Mouse (Mus musculus) left cerebral cortex, adult 8-10 months (tissue): ENCODE results near the gene Tbl3. TPM values are rescaled to one million over a fixed set of nuclear protein-coding genes. Genes with fewer than 3 reads are reported as not detected.

Source experiments
- DNase-seq, 2 experiments: peaks; one replicate each; pipeline ENCODE4 v3.0.0; 2022; ENCODE audit warnings: low spot score in 2 of 2
- total RNA-seq, 4 experiments: library from RNA; stranded (reverse); gene quantifications; 2 replicates each; pipeline ENCODE4 v1.2.4; 2022

Gene Tbl3
- 10 to 100 TPM; 23.4 to 29.7 (median 25.6) TPM for total RNA-seq

- DNase-seq: peak; percentile 90 to 98
Observed at GRCm38 (mm10) chr17:24706982-24707800, at the start of gene Tbl3. Gene Tbl3, minus strand, starts transcription at chr17:24707660.

DNA sequence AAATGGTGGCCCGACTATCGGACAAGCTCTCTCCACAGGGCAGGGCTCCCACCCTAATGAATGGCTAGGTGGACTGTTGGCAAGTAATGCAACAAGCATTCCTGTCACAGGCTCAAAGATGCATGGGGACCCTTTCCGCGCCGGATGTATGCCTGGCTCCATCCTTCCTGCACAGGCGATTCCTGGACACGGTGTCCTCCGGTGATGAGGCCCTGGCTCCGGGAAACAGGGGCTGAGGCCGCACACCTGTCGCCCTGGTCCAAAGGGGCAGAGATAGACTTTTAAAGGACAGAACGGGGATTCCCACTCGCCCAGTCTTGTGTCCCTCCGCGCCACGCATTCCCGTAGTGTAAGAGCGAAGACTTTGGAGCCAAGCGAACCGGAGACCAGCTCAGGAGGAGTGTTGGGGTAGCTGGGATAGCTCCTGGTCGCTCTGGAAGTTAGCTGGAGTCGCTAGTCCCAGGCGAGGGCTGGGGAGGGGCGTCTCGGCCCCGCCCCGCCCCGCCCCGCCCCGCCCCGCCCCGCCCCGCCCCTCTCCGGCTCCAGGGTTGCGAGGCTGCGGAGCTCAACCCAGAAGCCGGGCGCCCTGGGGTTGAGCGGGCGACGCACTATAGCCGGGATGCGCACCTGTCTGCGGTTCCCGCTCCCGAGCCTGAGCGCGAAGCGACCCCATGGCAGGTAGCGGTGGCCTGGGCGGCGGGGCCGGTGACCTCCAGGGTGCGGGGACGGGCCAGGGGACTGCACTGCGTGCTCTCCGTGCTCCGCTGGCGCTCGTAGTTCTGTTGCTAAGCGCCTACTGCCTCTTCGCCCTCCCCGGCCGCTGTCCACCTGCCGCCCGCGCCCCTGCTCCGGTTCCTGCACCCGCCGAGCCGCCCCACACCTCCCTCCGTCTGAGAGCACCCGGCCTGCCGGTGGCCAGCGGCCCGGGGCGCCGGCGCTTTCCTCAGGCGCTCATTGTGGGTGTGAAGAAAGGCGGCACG is 45.2 kb upstream of the Tbl3 start, which contains the start of gene Hs3st6:
TSS of gene Hs3st6 (plus strand) at position 574 of the 980 bp plus-strand sequence.
- DNase-seq: no peak

GRCm38 (mm10) chr17:24751528-24751927 is 44.1 kb upstream of the Tbl3 start:
- DNase-seq: no peak

DNA sequence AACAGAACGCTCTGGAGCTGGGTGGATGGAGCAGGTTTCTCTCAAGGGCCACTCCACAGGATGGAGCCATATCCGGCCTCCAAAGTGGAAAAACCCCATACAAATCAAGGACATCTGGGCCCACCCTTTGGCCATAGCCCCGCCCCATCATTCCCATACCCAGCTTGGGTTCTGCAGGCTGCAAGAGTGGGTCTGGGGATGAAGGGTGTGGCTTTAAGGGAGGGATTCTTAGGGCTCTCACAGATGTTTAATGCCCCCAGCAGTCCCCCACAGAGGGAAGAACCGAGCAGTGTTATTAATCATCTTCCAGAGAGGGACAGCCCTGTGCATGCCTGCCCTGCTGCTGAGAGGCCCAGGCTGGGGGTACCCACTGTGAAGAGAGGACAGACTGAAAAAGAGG is 39.5 kb upstream of the Tbl3 start:
- no peak for DNase-seq

GRCm38 (mm10) chr17:24745526-24746497 is 38.4 kb upstream of the Tbl3 start:
- DNase-seq: peak; percentile 54 to 57

GRCm38 (mm10) chr17:24744381-24744780 is 36.9 kb upstream of the Tbl3 start:
- DNase-seq: no peak

DNA sequence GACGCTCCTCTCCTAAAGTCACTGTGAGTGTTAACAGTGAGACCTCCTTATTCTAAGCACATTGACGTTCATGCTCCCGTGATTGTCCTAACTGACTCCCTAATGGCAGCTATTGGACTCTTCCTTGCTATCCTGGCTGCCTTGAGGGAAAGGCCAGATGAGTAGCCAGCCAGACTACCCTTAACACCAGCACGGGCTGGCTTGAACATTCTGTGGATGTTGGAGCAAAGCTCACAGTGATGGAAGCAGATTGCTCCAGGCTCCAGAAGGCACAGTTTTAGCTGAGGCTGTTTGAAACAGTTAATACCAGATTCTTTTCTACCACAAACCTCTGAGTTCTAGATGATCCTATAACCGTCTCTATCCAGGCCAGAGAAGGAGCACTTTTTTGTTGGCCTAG is 36.4 kb upstream of the Tbl3 start:
- no peak for DNase-seq

- DNase-seq: no peak
Observed at GRCm38 (mm10) chr17:24742307-24742706, 34.8 kb upstream of the Tbl3 start.

GRCm38 (mm10) chr17:24739926-24740325 is 32.5 kb upstream of the Tbl3 start:
- no peak for DNase-seq

DNA sequence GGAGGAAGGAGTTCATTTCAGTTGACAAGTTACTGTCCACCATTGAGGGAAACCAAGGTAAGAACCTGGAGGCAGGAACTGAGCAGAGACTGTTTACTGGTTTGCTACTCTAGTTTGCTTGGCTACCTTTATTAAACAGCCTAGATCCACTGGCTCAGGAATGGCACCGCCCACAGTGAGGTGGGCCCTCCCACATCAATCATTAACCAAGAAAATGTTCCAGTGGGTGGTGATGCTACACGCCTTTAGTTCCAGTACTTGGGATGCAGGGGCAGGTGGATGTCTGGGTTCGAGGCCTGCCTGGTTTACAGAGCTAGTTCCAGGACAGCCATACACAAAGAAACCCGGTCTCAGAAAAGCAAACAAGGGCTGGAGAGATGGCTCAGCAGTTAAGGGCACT is 30.8 kb upstream of the Tbl3 start:
- DNase-seq: no peak

- no peak for DNase-seq
Observed at GRCm38 (mm10) chr17:24737135-24737810, 29.8 kb upstream of the Tbl3 start.

GRCm38 (mm10) chr17:24736330-24737051 is 29.0 kb upstream of the Tbl3 start, which contains the start of gene Msrb1:
Gene Msrb1, plus strand, starts transcription at chr17:24736642.
- peak; percentile 79 to 95 for DNase-seq

GRCm38 (mm10) chr17:24735446-24735845 is 28.0 kb upstream of the Tbl3 start:
- no peak for DNase-seq

DNA sequence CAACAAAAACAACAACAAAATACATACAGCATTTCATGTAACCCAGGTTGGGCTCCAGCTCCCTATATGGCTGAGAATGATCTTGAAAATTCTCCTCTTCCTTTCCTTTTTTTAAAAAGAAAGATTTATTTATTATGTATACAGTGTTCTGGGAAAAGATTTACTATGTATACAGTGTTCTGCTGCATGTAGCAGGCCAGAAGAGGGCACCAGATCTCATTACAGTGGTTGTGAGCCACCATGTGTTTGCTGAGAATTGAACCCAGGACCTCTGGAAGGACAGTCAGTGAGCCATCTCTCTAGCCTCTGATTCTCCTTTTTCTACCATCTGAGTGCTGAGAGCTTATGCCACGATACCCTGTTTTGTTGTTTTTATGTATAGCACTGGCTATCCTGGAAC is 27.1 kb upstream of the Tbl3 start:
- no peak for DNase-seq

DNA sequence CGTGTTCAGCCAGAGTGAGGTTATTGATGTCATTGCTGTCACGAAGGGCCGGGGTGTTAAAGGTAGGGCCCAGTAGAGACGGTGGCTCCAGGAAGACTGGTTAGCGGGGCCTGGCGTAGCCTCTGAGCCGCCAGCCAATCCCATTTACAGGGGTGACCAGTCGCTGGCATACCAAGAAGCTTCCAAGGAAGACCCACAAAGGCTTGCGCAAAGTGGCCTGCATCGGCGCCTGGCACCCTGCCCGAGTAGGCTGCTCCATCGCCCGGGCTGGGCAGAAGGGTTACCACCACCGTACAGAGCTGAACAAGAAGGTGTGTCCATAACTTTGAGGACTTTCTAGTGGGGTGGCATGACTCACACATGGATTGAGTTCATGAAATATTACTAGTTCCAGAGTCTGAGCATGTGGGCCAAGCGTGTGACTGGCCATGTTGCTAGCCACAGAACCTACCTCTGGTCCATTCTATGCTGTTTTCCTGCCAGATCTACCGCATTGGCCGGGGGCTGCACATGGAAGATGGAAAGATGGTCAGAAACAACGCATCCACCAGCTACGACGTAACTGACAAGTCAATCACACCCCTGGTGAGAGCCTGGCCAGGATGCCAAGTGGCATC is 26.1 kb upstream of the Tbl3 start:
- DNase-seq: no peak

GRCm38 (mm10) chr17:24732233-24732935 is 24.9 kb upstream of the Tbl3 start:
- DNase-seq: no peak

DNA sequence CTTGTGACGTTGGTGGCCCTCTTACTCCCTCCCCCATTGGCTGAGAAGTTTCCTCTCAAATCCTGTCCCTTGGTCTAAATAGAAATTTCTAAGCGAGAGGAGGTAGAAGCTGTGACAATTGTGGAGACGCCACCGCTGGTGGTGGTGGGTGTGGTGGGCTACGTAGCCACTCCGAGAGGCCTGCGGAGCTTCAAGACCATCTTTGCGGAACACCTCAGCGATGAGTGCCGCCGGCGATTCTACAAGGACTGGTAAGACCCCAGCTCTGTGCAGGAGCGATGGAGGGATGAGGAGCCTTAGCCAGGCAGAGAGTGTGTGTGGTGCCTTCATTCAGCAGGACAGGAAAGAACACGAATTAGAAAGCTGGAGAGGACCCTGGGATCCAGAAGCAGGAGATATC is 23.3 kb upstream of the Tbl3 start:
- DNase-seq: no peak

DNA sequence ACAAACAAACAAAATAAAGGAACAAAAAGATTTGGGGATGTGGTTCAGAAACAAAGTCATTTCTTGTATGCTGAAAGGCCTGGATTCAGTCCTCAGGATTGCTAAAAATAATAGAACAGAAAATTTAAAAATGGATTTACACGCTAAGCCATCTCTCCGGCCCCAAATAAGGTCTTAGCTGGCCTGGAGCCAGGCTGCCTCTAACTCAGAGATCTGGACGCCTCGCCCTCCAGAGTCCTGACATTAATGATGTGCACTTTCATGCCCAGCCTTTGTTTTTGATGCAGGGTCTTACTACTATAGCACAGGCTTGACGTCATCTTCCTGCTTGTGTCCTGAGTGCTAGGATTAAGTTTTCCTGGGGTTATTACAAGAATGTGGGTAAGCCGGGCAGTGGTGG is 21.6 kb upstream of the Tbl3 start:
- no peak for DNase-seq

DNA sequence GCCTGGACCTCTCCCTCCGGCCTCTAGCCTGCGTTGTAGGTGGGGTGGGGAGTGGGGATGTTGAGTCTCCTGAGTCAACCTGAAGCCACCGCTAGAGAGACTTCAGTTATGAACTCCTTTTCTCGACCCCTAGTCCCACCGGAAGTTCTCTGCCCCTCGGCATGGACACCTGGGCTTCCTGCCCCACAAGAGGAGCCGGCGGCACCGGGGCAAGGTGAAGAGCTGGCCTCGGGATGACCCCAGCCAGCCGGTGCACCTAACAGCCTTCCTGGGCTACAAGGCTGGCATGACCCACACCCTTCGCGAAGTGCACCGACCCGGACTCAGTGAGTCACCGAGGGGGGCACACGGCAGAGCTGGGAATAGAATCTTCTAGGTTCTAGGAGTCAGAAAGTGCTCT is 20.7 kb upstream of the Tbl3 start:
- DNase-seq: no peak
